Mouse (Mus musculus): Measurements from ENCODE around the gene Akr1c21. TPM values are rescaled to one million over a fixed set of nuclear protein-coding genes. Genes with fewer than 3 reads are reported as not detected.

Gene Akr1c21
- polyA plus RNA-seq, 1 experiment from 2014 or later: not detected

GRCm38 (mm10) chr13:4610902-4611301 is 37.0 kb downstream of the Akr1c21 start:
- H3K4me3 ChIP-seq (ENCODE audit: low read depth, low read length): no peak overlapping the region
- no peaks in the 10 kb centered on the region for H3K4me1 ChIP-seq (ENCODE audit: control insufficient read depth, insufficient read depth, low read length)
- no peak overlapping the region for H3K9ac ChIP-seq (ENCODE audit: low read length)
- H3K4me2 ChIP-seq (ENCODE audit: low read depth): no peak overlapping the region
- no peak for ATAC-seq (ENCODE audit: insufficient read depth, low FRiP score, low TSS enrichment)
- no peaks in the 10 kb centered on the region for H3K36me3 ChIP-seq (ENCODE audit: control insufficient read depth, insufficient read depth, low read length)
- DNase-seq (ENCODE audit: low spot score): no peak
- no peaks in the 10 kb centered on the region for H3K9me3 ChIP-seq (ENCODE audit: control insufficient read depth, low read length)
- H3K27me3 ChIP-seq (ENCODE audit: control insufficient read depth, insufficient read depth, low read length): no peaks in the 10 kb centered on the region
- H3K27ac ChIP-seq (ENCODE audit: low read depth, low read length): no peak overlapping the region

Other genes starting within 250 kb of the Akr1c21 start
- not detected in 2 replicates for gene Akr1c6, start 139.8 kb upstream of the Akr1c21 start, polyA plus RNA-seq (2014; fragmentation: Nextera tagmentation; extraction: Ambion mirVana)
- gene Akr1c20, start 50.7 kb upstream of the Akr1c21 start, polyA plus RNA-seq (2014; fragmentation: Nextera tagmentation; extraction: Ambion mirVana): not detected in 2 replicates
- 49.9 and 51.1 TPM in 2 replicates for gene Akr1e1, start 35.1 kb downstream of the Akr1c21 start, polyA plus RNA-seq (2014; fragmentation: Nextera tagmentation; extraction: Ambion mirVana)

Measured in neural tube, embryonic 11.5 days (tissue).